Mouse (Mus musculus): Measurements from ENCODE around the gene Ndc80. TPM values are rescaled to one million over a fixed set of nuclear protein-coding genes. Genes with fewer than 3 reads are reported as not detected.

Gene Ndc80
- polyA plus RNA-seq, 1 experiment from 2014 or later = 45.6 TPM

DNA sequence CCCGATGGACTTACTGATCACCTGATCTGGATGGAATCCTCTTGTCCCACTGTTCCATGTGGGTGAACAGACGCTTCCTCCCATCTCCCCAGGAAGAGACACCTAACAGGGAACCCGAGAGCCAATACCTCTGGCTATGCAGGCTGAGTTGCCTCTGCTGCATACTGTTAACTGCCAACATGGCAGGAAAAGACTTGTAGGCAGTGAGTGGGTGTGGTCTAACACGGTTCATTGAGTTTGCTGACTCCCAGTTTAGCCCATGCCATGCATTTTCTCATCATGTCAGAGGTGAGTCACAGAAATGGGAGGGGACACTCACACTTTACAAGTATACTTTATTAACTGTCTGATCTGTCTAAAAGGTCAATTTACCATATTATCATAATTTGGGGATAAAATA is 30.9 kb downstream of the Ndc80 start:
- Histone ChIP-seq H3K9me3 (no peaks in the 10 kb centered on the region), H3K36me3 (peaks cover 62% of the 10 kb centered on the region), H3K4me3 (no peak overlapping the region), H3K4me2 (replicated peaks) (no peak overlapping the region), H3K4me1 (no peaks in the 10 kb centered on the region), H3K27me3 (no peaks in the 10 kb centered on the region), H3K9ac (no peak overlapping the region), H3K27ac (no peak overlapping the region)
- ATAC-seq (ENCODE audit: low FRiP score, low read depth) = no peak
- WGBS = 89% methylated on average over 4 of the region's 4 CpGs

- 67% methylated on average over 4 of the region's 4 CpGs for WGBS
- no peak for ATAC-seq (ENCODE audit: low FRiP score, low read depth)
- H3K36me3 ChIP-seq = peaks cover 21% of the 10 kb centered on the region
- no peak overlapping the region for H3K4me2 ChIP-seq (replicated peaks)
- H3K4me3 ChIP-seq = no peak overlapping the region
- no peaks in the 10 kb centered on the region for H3K27me3 ChIP-seq
- H3K9ac ChIP-seq = no peak overlapping the region
- peaks cover 8% of the 10 kb centered on the region for H3K4me1 ChIP-seq
- no peaks in the 10 kb centered on the region for H3K9me3 ChIP-seq
- no peak overlapping the region for H3K27ac ChIP-seq
Measured at GRCm38 (mm10) chr17:71491332-71491686, 35.3 kb downstream of the Ndc80 start.

GRCm38 (mm10) chr17:71490666-71491331 is 35.9 kb downstream of the Ndc80 start:
- Histone ChIP-seq H3K4me2 (replicated peaks) (no peak overlapping the region), H3K4me3 (no peak overlapping the region), H3K27me3 (no peaks in the 10 kb centered on the region), H3K9me3 (no peaks in the 10 kb centered on the region), H3K9ac (no peak overlapping the region), H3K36me3 (peaks cover 16% of the 10 kb centered on the region), H3K4me1 (peaks cover 13% of the 10 kb centered on the region), H3K27ac (no peak overlapping the region)
- WGBS = 82% methylated on average over 9 of the region's 9 CpGs
- ATAC-seq (ENCODE audit: low FRiP score, low read depth) = no peak

DNA sequence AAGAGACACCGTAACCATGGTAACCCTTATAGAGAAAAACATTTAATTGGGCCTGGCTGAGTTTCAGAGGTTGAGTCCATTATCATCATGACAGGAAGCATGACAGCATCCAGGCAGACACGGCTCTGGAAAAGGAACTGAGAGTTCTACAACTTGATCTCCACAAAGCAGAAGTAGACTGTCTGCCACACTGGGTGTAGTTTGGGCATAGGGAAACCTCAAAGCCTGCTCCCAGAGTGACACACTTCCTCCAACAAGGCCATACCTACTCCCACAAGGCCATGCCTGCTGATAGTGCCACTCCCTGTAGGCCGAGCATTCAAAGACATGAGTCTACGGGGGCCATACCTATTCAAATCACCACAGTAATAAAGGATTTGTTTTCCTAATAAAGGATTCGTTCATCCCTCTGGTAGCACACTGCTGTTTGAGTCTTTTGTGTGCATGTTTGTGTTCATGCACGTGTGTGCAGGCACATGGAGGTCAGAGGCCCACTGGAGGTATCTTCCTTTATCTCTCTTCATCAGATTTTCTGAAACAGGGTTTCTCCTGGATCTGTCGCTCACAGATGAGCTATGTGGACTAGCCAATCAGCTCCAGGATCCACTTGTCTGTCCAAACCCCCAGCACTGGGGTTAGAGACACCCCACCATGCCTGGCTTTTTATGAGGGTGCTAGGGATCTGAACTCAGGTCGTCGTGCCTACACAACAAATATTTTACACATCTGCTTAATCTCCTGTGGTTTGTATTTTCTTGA is 36.8 kb downstream of the Ndc80 start:
- Histone ChIP-seq H3K4me3 (no peak overlapping the region), H3K36me3 (peaks cover 6% of the 10 kb centered on the region), H3K27me3 (no peaks in the 10 kb centered on the region), H3K9me3 (no peaks in the 10 kb centered on the region), H3K4me1 (peaks cover 21% of the 10 kb centered on the region), H3K27ac (no peak overlapping the region), H3K9ac (no peak overlapping the region), H3K4me2 (replicated peaks) (no peak overlapping the region)
- WGBS = 84% methylated on average over 9 of the region's 9 CpGs
- no peak for ATAC-seq (ENCODE audit: low FRiP score, low read depth)

- peak overlapping the region; percentile 22 for H3K4me3 ChIP-seq
- ATAC-seq (ENCODE audit: low FRiP score, low read depth) = no peak
- WGBS = 5% methylated on average over 8 of the region's 8 CpGs
- peaks cover 21% of the 10 kb centered on the region for H3K4me1 ChIP-seq
- peak overlapping the region; percentile 31; the same call in 1 of the 2 replicates for H3K9ac ChIP-seq
- H3K9me3 ChIP-seq = no peaks in the 10 kb centered on the region
- H3K36me3 ChIP-seq = no peaks in the 10 kb centered on the region
- H3K4me2 ChIP-seq (replicated peaks) = peak overlapping the region; percentile 56
- peak overlapping the region; percentile 79 for H3K27ac ChIP-seq
- no peaks in the 10 kb centered on the region for H3K27me3 ChIP-seq
Measured at GRCm38 (mm10) chr17:71486231-71486851, 40.3 kb downstream of the Ndc80 start.

DNA sequence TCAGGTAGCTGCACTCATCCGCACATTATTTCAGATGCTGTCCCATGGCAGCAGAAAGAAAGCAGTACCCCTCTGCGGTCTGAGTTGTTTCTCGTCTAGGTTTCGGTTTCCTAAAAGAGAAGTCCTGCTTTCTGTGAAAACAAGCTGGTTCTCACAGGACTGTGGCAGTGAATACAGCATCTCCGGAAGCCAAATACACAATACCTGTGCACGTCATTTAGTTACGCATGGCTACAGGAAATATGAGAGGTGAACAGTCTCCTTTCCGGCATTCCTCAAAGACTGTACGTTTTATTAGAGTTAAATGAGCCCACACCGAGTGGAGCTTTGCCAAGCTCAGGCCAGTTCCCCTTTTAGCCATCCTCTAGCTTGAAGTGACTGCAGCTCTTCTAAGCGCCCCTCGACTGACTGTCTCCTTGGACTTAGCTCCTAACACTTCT is 40.8 kb downstream of the Ndc80 start:
- Histone ChIP-seq H3K9ac (peak overlapping the region; percentile 31; the same call in 1 of the 2 replicates), H3K4me3 (peak overlapping the region; percentile 22), H3K4me1 (peaks cover 21% of the 10 kb centered on the region), H3K36me3 (no peaks in the 10 kb centered on the region), H3K4me2 (replicated peaks) (peak overlapping the region; percentile 56), H3K27ac (peak overlapping the region; percentile 79), H3K27me3 (no peaks in the 10 kb centered on the region), H3K9me3 (no peaks in the 10 kb centered on the region)
- peak; percentile 46; the same call in 1 of the 2 replicates for ATAC-seq (ENCODE audit: low FRiP score, low read depth)
- 24% methylated on average over 12 of the region's 12 CpGs for WGBS

DNA sequence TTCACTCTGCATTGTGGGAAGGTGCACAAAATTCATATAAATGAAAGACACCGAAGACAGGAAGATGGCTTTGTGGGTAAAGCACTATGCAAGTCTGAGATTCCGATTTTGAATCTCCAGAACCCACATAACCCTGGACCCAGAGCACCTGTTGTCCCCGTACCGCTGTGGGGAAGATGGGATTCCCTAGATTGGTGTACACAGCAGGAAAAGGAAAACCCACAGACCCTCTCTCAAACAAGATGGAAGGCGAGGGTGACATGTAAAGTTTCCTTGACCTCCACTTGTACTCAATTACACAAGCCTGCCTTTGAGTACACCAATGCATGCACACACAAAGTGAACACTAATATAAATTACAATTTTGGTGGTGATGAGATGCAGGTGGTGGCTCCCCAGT is 41.9 kb downstream of the Ndc80 start:
- Histone ChIP-seq H3K36me3 (no peaks in the 10 kb centered on the region), H3K4me3 (no peak overlapping the region), H3K27ac (no peak overlapping the region), H3K27me3 (no peaks in the 10 kb centered on the region), H3K4me1 (peaks cover 21% of the 10 kb centered on the region), H3K9me3 (no peaks in the 10 kb centered on the region), H3K4me2 (replicated peaks) (no peak overlapping the region), H3K9ac (no peak overlapping the region)
- WGBS = 89% methylated on average over 5 of the region's 5 CpGs
- no peak for ATAC-seq (ENCODE audit: low FRiP score, low read depth)

GRCm38 (mm10) chr17:71483418-71484060 is 43.1 kb downstream of the Ndc80 start:
- Histone ChIP-seq H3K4me3 (no peak overlapping the region), H3K36me3 (no peaks in the 10 kb centered on the region), H3K27me3 (no peaks in the 10 kb centered on the region), H3K27ac (no peak overlapping the region), H3K9ac (no peak overlapping the region), H3K9me3 (no peaks in the 10 kb centered on the region), H3K4me2 (replicated peaks) (no peak overlapping the region), H3K4me1 (peaks cover 24% of the 10 kb centered on the region)
- no peak for ATAC-seq (ENCODE audit: low FRiP score, low read depth)
- WGBS = 90% methylated on average over 7 of the region's 7 CpGs

DNA sequence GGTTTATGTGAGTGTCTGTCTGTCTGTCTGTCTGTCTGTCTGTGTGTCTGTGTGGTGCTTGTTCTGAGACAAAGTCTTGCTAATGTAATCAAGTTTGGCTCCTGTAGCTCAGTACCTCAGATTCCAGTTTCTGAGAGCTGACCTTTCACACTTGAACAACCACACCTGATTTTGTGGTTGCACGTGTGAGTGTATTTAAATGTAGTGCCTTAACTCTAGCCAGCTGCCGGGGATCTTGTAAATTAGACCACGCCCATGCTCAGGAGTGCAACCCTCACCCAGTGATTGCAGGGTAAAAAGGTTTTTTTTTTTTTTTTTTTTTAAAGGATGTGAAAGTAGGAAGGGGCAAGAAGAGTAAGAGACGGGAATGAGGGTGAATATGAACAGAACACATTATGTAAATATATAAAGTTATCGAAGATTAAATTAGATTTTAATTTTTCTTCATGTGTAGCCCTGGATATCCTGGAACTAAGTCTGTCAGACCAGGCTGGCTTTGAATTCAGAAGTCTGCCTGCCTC is 47.2 kb downstream of the Ndc80 start:
- no peak for ATAC-seq (ENCODE audit: low FRiP score, low read depth)
- WGBS = 45% methylated on average over 5 of the region's 5 CpGs
- Histone ChIP-seq H3K27me3 (no peaks in the 10 kb centered on the region), H3K4me2 (replicated peaks) (no peak overlapping the region), H3K36me3 (no peaks in the 10 kb centered on the region), H3K9me3 (no peaks in the 10 kb centered on the region), H3K4me1 (peaks cover 10% of the 10 kb centered on the region), H3K4me3 (no peak overlapping the region), H3K9ac (no peak overlapping the region), H3K27ac (no peak overlapping the region)

DNA sequence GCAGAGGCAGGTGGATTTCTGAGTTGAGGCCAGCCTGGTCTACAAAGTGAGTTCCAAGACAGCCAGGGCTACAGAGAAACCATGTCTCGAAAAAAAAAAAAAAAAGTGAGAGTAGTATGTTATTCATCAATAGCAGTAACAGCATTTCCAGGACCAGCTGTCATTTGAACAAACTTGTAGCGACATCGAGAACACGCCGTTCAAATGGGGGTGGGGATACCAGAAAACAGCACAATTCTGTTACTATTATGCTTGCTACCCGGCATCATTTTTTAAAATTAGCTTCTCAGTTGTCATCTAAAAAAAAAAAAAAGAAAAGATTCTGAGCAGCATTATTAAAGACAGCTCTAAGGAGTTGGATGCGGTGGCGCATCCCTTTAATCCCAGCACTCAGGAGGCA is 49.2 kb downstream of the Ndc80 start:
- peaks cover 17% of the 10 kb centered on the region for H3K4me1 ChIP-seq
- no peak overlapping the region for H3K4me2 ChIP-seq (replicated peaks)
- H3K27me3 ChIP-seq = no peaks in the 10 kb centered on the region
- 92% methylated on average over 8 of the region's 8 CpGs for WGBS
- no peaks in the 10 kb centered on the region for H3K36me3 ChIP-seq
- no peak overlapping the region for H3K9ac ChIP-seq
- no peak for ATAC-seq (ENCODE audit: low FRiP score, low read depth)
- H3K9me3 ChIP-seq = no peaks in the 10 kb centered on the region
- no peak overlapping the region for H3K27ac ChIP-seq
- no peak overlapping the region for H3K4me3 ChIP-seq

DNA sequence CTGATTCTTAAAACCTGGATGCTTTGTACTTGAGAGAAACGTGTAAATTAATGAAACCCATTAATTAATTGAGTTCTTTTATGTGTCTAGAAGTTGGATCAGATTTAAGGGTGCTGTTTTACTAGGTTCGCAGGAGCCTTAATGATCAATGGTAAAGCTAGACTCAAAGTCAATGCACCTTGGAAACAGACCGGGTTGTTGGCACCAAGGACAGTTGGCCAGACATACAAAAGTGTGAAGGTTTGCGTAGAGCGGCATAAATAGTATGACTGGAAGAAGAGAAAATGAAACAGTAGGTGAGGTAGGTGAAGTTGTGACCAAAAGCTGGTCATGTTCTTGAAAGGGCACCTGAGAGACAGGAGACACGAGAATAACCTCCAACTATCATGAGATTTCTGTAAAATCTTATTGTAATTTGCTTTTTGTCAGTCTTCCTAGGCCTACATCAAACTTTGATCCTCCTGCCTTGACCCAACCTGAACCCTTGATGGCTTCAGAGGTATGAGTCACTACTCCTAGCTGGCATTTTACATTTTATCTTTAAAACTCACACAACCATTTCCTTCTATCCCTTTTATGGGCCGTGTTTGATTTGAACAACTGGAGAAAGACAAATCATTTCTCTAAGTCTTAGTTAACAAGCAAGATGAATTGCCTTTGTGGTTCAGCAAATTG is 50.2 kb downstream of the Ndc80 start:
- Histone ChIP-seq H3K9me3 (no peaks in the 10 kb centered on the region), H3K4me3 (peak overlapping the region; percentile 90), H3K36me3 (no peaks in the 10 kb centered on the region), H3K27ac (peak overlapping the region; percentile 99; the same call in 1 of the 2 replicates), H3K4me1 (peaks cover 17% of the 10 kb centered on the region), H3K9ac (no peak overlapping the region), H3K4me2 (replicated peaks) (peak overlapping the region; percentile 86), H3K27me3 (no peaks in the 10 kb centered on the region)
- ATAC-seq (ENCODE audit: low FRiP score, low read depth) = no peak
- WGBS = 57% methylated on average over 7 of the region's 7 CpGs

All from limb, embryonic 13.5 days (tissue).